ENCODE assay signal across 9 mouse cellular contexts in genomic region chr2:172207003-172207402, GRCm38 (mm10). TPM values are rescaled to one million over a fixed set of nuclear protein-coding genes. Genes with fewer than 3 reads are reported as not detected.
A peak's percentile ranks its signal among the peaks of the same experiment; 100 is the strongest.
DNase-seq lines count a peak whose midpoint lies in the region; ATAC-seq and TF ChIP-seq lines count a peak whose summit lies in the region.
"Had no signal": no experiment of that assay in that cellular context is flagged by ENCODE, and none has a peak within 500 bp of the region (broad histone marks: within the 10 kb centered on the region; RNA-seq: fewer than 3 reads in every experiment).

No protein-coding gene starts in this region.

- no peak overlapping the region for H3K4me3 ChIP-seq in liver, embryonic 12.5 days
- H3K4me3 ChIP-seq in kidney, postnatal 0 days (replicated peaks; ENCODE audit: low read depth, low read length) = no peak overlapping the region
- H3K4me3 ChIP-seq in limb, embryonic 13.5 days = no peak overlapping the region
- H3K4me3 ChIP-seq in neural tube, embryonic 11.5 days (ENCODE audit: low read depth, low read length) = no peak overlapping the region
- H3K4me3 ChIP-seq: myocyte had no signal

- no peaks in the 10 kb centered on the region for H3K4me1 ChIP-seq in liver, embryonic 12.5 days
- no peaks in the 10 kb centered on the region for H3K4me1 ChIP-seq in kidney, postnatal 0 days (replicated peaks; ENCODE audit: insufficient read depth, low read length)
- no peaks in the 10 kb centered on the region for H3K4me1 ChIP-seq in limb, embryonic 13.5 days
- H3K4me1 ChIP-seq in neural tube, embryonic 11.5 days (ENCODE audit: control insufficient read depth, insufficient read depth, low read length) = no peaks in the 10 kb centered on the region

- TF ChIP-seq CTCF in kidney, postnatal 0 days (IDR thresholded peaks at IDR 0.05; ENCODE audit: low read depth) = peak; percentile 95

- H3K4me2 ChIP-seq in liver, embryonic 12.5 days = no peak overlapping the region
- no peak overlapping the region for H3K4me2 ChIP-seq in kidney, postnatal 0 days (ENCODE audit: low read length)
- no peak overlapping the region for H3K4me2 ChIP-seq in limb, embryonic 13.5 days (replicated peaks)
- no peak overlapping the region for H3K4me2 ChIP-seq in neural tube, embryonic 11.5 days (ENCODE audit: low read depth)

- no peak for ATAC-seq in liver, embryonic 12.5 days
- no peak for ATAC-seq in kidney, postnatal 0 days (replicated peaks; ENCODE audit: low FRiP score, low read depth)
- peak; percentile 51; the same call in 1 of the 2 replicates for ATAC-seq in limb, embryonic 13.5 days (ENCODE audit: low FRiP score, low read depth)
- ATAC-seq in neural tube, embryonic 11.5 days (ENCODE audit: insufficient read depth, low FRiP score, low TSS enrichment) = no peak

- no peaks in the 10 kb centered on the region for H3K27me3 ChIP-seq in liver, embryonic 12.5 days (replicated peaks)
- no peaks in the 10 kb centered on the region for H3K27me3 ChIP-seq in kidney, postnatal 0 days (ENCODE audit: insufficient read depth, low read length)
- no peaks in the 10 kb centered on the region; the same call in 1 of the 2 replicates for H3K27me3 ChIP-seq in limb, embryonic 13.5 days
- no peaks in the 10 kb centered on the region for H3K27me3 ChIP-seq in neural tube, embryonic 11.5 days (ENCODE audit: control insufficient read depth, insufficient read depth, low read length)

- DNase-seq in liver = peak; percentile 66
- peak; percentile 87 to 92 for DNase-seq in cerebellum, postnatal 36 days
- peak; percentile 74 for DNase-seq in gastrocnemius, adult 18-20 months (ENCODE audit: low spot score)
- DNase-seq in kidney, postnatal 0 days (ENCODE audit: low spot score) = peak; percentile 81
- peak; percentile 82 for DNase-seq in neural tube, embryonic 11.5 days (ENCODE audit: low spot score)
- DNase-seq in thymus, postnatal 25 days = peak; percentile 33

- 12% methylated on average over 11 of the region's 11 CpGs for WGBS in liver, embryonic 12.5 days (ENCODE audit: insufficient replicate concordance)
- 11% methylated on average over 11 of the region's 11 CpGs for WGBS in kidney, postnatal 0 days
- WGBS in limb, embryonic 13.5 days = 7% methylated on average over 11 of the region's 11 CpGs
- WGBS in neural tube, embryonic 11.5 days = 24% methylated on average over 11 of the region's 11 CpGs

- H3K27ac ChIP-seq in liver, embryonic 12.5 days = no peak overlapping the region
- H3K27ac ChIP-seq in kidney, postnatal 0 days = no peak overlapping the region
- no peak overlapping the region for H3K27ac ChIP-seq in limb, embryonic 13.5 days
- H3K27ac ChIP-seq in neural tube, embryonic 11.5 days (ENCODE audit: low read depth, low read length) = no peak overlapping the region

- no peaks in the 10 kb centered on the region for H3K9me3 ChIP-seq in liver, embryonic 12.5 days (replicated peaks)
- no peaks in the 10 kb centered on the region for H3K9me3 ChIP-seq in kidney, postnatal 0 days (replicated peaks; ENCODE audit: low read length)
- no peaks in the 10 kb centered on the region for H3K9me3 ChIP-seq in limb, embryonic 13.5 days
- H3K9me3 ChIP-seq in neural tube, embryonic 11.5 days (ENCODE audit: control insufficient read depth, low read length) = no peaks in the 10 kb centered on the region

- no peaks in the 10 kb centered on the region for H3K36me3 ChIP-seq in liver, embryonic 12.5 days
- H3K36me3 ChIP-seq in kidney, postnatal 0 days (ENCODE audit: insufficient read depth, low read length) = no peaks in the 10 kb centered on the region
- H3K36me3 ChIP-seq in limb, embryonic 13.5 days = no peaks in the 10 kb centered on the region
- no peaks in the 10 kb centered on the region for H3K36me3 ChIP-seq in neural tube, embryonic 11.5 days (ENCODE audit: control insufficient read depth, insufficient read depth, low read length)

- no peak overlapping the region for H3K9ac ChIP-seq in liver, embryonic 12.5 days
- no peak overlapping the region for H3K9ac ChIP-seq in kidney, postnatal 0 days (ENCODE audit: low read depth, low read length)
- no peak overlapping the region for H3K9ac ChIP-seq in limb, embryonic 13.5 days
- no peak overlapping the region for H3K9ac ChIP-seq in neural tube, embryonic 11.5 days (ENCODE audit: low read length)

RNA-seq across cellular contexts. Expression of gene Mc3r, which starts 41.3 kb away (rescaled TPM):
- polyA plus RNA-seq in liver, embryonic 12.5 days (2016; fragmentation: Nextera tagmentation; extraction: Ambion mirVana) = 0.05 and 0.12 TPM in 2 replicates
- not detected for total RNA-seq in gastrocnemius, adult 18-20 months (2021)
- not detected in 2 replicates for polyA plus RNA-seq in kidney, postnatal 0 days (2015; fragmentation: Nextera tagmentation; extraction: Ambion mirVana)
- polyA plus RNA-seq in limb, embryonic 13.5 days (2015; fragmentation: Nextera tagmentation; extraction: Ambion mirVana) = 0.14 TPM in 2 replicates
- polyA plus RNA-seq in neural tube, embryonic 11.5 days (2014; fragmentation: Nextera tagmentation; extraction: Ambion mirVana) = not detected in 2 replicates
- polyA plus RNA-seq: myocyte had no signal

Comparison
In these comparisons a context has a peak if more than half of its experiments do, and no peak if none do; other contexts are left out.
1. DNase-seq: peak in every context shown above with its lines; median percentile 90 in cerebellum, postnatal 36 days; 82 in neural tube, embryonic 11.5 days; 81 in kidney, postnatal 0 days; 74 in gastrocnemius, adult 18-20 months; 66 in liver; 33 in thymus, postnatal 25 days.